Mouse (Mus musculus): ENCODE measurements around the gene Asb4. TPM values are rescaled to one million over a fixed set of nuclear protein-coding genes. Genes with fewer than 3 reads are reported as not detected.
A peak's percentile ranks its signal among the peaks of the same experiment; 100 is the strongest.

Gene Asb4
- total and polyA plus RNA-seq, 2 experiments from 2014 or later: 10.5 to 16.3 TPM

- 28% methylated on average over 13 of the region's 13 CpGs for WGBS
- TF ChIP-seq CTCF (IDR thresholded peaks at IDR 0.05; ENCODE audit: low read depth): no peak
- H3K9ac ChIP-seq: no peak overlapping the region
- peak overlapping the region; percentile 48; the same call in 1 of the 2 replicates for H3K4me2 ChIP-seq (ENCODE audit: low read depth)
- H3K36me3 ChIP-seq (ENCODE audit: insufficient read depth): no peaks in the 10 kb centered on the region
- peak; percentile 28 for DNase-seq
- 0 out of 2 replicates have a peak overlapping the region, but pooled peaks have one; percentile 26 for H3K4me3 ChIP-seq (ENCODE audit: low read depth, low read length)
- H3K27ac ChIP-seq (ENCODE audit: low read depth, low read length): no peak overlapping the region
- H3K4me1 ChIP-seq (ENCODE audit: insufficient read depth): peaks cover 13% of the 10 kb centered on the region; the same call in 1 of the 2 replicates
- H3K9me3 ChIP-seq (ENCODE audit: low read length): no peaks in the 10 kb centered on the region
- no peak for ATAC-seq
- no peaks in the 10 kb centered on the region for H3K27me3 ChIP-seq (ENCODE audit: insufficient read depth, low read length)
Measured at GRCm38 (mm10) chr6:5381918-5382582, 1.1 kb upstream of the Asb4 start.

- H3K27ac ChIP-seq (ENCODE audit: low read depth, low read length): 0 out of 2 replicates have a peak overlapping the region, but pooled peaks have one; percentile 4
- DNase-seq (peak; percentile 93), ATAC-seq (peak; percentile 82)
- no peaks in the 10 kb centered on the region for H3K27me3 ChIP-seq (ENCODE audit: insufficient read depth, low read length)
- peak overlapping the region; percentile 48 for H3K4me2 ChIP-seq (ENCODE audit: low read depth)
- H3K4me3 ChIP-seq (ENCODE audit: low read depth, low read length): peak overlapping the region; percentile 26
- TF ChIP-seq CTCF (IDR thresholded peaks at IDR 0.05; ENCODE audit: low read depth): peak; percentile 87
- peak overlapping the region; percentile 34 for H3K9ac ChIP-seq
- no peaks in the 10 kb centered on the region for H3K9me3 ChIP-seq (ENCODE audit: low read length)
- no peaks in the 10 kb centered on the region for H3K36me3 ChIP-seq (ENCODE audit: insufficient read depth)
- peaks cover 13% of the 10 kb centered on the region; the same call in 1 of the 2 replicates for H3K4me1 ChIP-seq (ENCODE audit: insufficient read depth)
- under 1% methylated on average over 16 of the region's 16 CpGs for WGBS
Measured at GRCm38 (mm10) chr6:5382583-5383215, 487 bp upstream of the Asb4 start.

GRCm38 (mm10) chr6:5384178-5384490 is 948 bp downstream of the Asb4 start:
- DNase-seq (peak; percentile 91), ATAC-seq (peak; percentile 24; the same call in 1 of the 2 replicates)
- no peaks in the 10 kb centered on the region for H3K9me3 ChIP-seq (ENCODE audit: low read length)
- 1% methylated on average over 11 of the region's 11 CpGs for WGBS
- peak overlapping the region; percentile 48 for H3K4me2 ChIP-seq (ENCODE audit: low read depth)
- H3K4me3 ChIP-seq (ENCODE audit: low read depth, low read length): peak overlapping the region; percentile 26
- 0 out of 2 replicates have a peak overlapping the region, but pooled peaks have one; percentile 31 for H3K9ac ChIP-seq
- TF ChIP-seq CTCF (IDR thresholded peaks at IDR 0.05; ENCODE audit: low read depth): peak; percentile 74
- no peak overlapping the region for H3K27ac ChIP-seq (ENCODE audit: low read depth, low read length)
- peaks cover 13% of the 10 kb centered on the region; the same call in 1 of the 2 replicates for H3K4me1 ChIP-seq (ENCODE audit: insufficient read depth)
- H3K36me3 ChIP-seq (ENCODE audit: insufficient read depth): no peaks in the 10 kb centered on the region
- no peaks in the 10 kb centered on the region for H3K27me3 ChIP-seq (ENCODE audit: insufficient read depth, low read length)

- ATAC-seq (no peak), DNase-seq (no peak)
- Histone ChIP-seq H3K4me3 (ENCODE audit: low read depth, low read length) (no peak overlapping the region), H3K36me3 (ENCODE audit: insufficient read depth) (no peaks in the 10 kb centered on the region), H3K9ac (no peak overlapping the region), H3K27me3 (ENCODE audit: insufficient read depth, low read length) (no peaks in the 10 kb centered on the region), H3K9me3 (ENCODE audit: low read length) (no peaks in the 10 kb centered on the region), H3K27ac (ENCODE audit: low read depth, low read length) (no peak overlapping the region), H3K4me1 (ENCODE audit: insufficient read depth) (peaks cover 9% of the 10 kb centered on the region; the same call in 1 of the 2 replicates), H3K4me2 (ENCODE audit: low read depth) (no peak overlapping the region)
- TF ChIP-seq CTCF (IDR thresholded peaks at IDR 0.05; ENCODE audit: low read depth): no peak
- WGBS: 42% methylated on average over 7 of the region's 7 CpGs
Measured at GRCm38 (mm10) chr6:5385161-5385640, 2.0 kb downstream of the Asb4 start.

GRCm38 (mm10) chr6:5386486-5386885 is 3.3 kb downstream of the Asb4 start:
- Histone ChIP-seq H3K4me2 (ENCODE audit: low read depth) (no peak overlapping the region), H3K36me3 (ENCODE audit: insufficient read depth) (no peaks in the 10 kb centered on the region), H3K27me3 (ENCODE audit: insufficient read depth, low read length) (no peaks in the 10 kb centered on the region), H3K9me3 (ENCODE audit: low read length) (no peaks in the 10 kb centered on the region), H3K27ac (ENCODE audit: low read depth, low read length) (no peak overlapping the region), H3K9ac (no peak overlapping the region), H3K4me3 (ENCODE audit: low read depth, low read length) (no peak overlapping the region), H3K4me1 (ENCODE audit: insufficient read depth) (0 out of 2 replicates have a peak, but pooled peaks cover 4% of the 10 kb centered on the region)
- no peak for TF ChIP-seq CTCF (IDR thresholded peaks at IDR 0.05; ENCODE audit: low read depth)
- DNase-seq (no peak), ATAC-seq (no peak)
- 93% methylated on average over 4 of the region's 4 CpGs for WGBS

GRCm38 (mm10) chr6:5387396-5387795 is 4.2 kb downstream of the Asb4 start:
- no peak for TF ChIP-seq CTCF (IDR thresholded peaks at IDR 0.05; ENCODE audit: low read depth)
- no peak for ATAC-seq
- Histone ChIP-seq H3K27ac (ENCODE audit: low read depth, low read length) (no peak overlapping the region), H3K4me2 (ENCODE audit: low read depth) (no peak overlapping the region), H3K4me1 (ENCODE audit: insufficient read depth) (0 out of 2 replicates have a peak, but pooled peaks cover 4% of the 10 kb centered on the region), H3K9me3 (ENCODE audit: low read length) (no peaks in the 10 kb centered on the region), H3K4me3 (ENCODE audit: low read depth, low read length) (no peak overlapping the region), H3K27me3 (ENCODE audit: insufficient read depth, low read length) (no peaks in the 10 kb centered on the region), H3K9ac (no peak overlapping the region), H3K36me3 (ENCODE audit: insufficient read depth) (no peaks in the 10 kb centered on the region)
- WGBS: 27% methylated on average over 2 of the region's 2 CpGs
- no peak for DNase-seq

GRCm38 (mm10) chr6:5390298-5390697 is 7.1 kb downstream of the Asb4 start:
- Histone ChIP-seq H3K4me2 (ENCODE audit: low read depth) (peak overlapping the region; percentile 44), H3K9ac (peak overlapping the region; percentile 25; the same call in 1 of the 2 replicates), H3K27me3 (ENCODE audit: insufficient read depth, low read length) (no peaks in the 10 kb centered on the region), H3K27ac (ENCODE audit: low read depth, low read length) (no peak overlapping the region), H3K36me3 (ENCODE audit: insufficient read depth) (no peaks in the 10 kb centered on the region), H3K4me3 (ENCODE audit: low read depth, low read length) (peak overlapping the region; percentile 16; the same call in 1 of the 2 replicates), H3K4me1 (ENCODE audit: insufficient read depth) (no peaks in the 10 kb centered on the region), H3K9me3 (ENCODE audit: low read length) (no peaks in the 10 kb centered on the region)
- DNase-seq (no peak), ATAC-seq (peak; percentile 16; the same call in 1 of the 2 replicates)
- 10% methylated on average over 11 of the region's 11 CpGs for WGBS
- no peak for TF ChIP-seq CTCF (IDR thresholded peaks at IDR 0.05; ENCODE audit: low read depth)

Measured in forebrain, postnatal 0 days (tissue).